Mouse (Mus musculus) embryo, embryonic 11.5 days (tissue): ENCODE data around the gene Vil1.

Experiments used
- DNase-seq: peaks from one replicate; pipeline ENCODE4 v3.0.0-alpha.2; 2012; ENCODE audit warnings: low read depth, low spot score

Vil1 gene

GRCm38 (mm10) chr1:74408589-74409504 lies at the start of gene Vil1:
Gene Vil1, plus strand, starts transcription at chr1:74409376.
- DNase-seq = no peak

DNA sequence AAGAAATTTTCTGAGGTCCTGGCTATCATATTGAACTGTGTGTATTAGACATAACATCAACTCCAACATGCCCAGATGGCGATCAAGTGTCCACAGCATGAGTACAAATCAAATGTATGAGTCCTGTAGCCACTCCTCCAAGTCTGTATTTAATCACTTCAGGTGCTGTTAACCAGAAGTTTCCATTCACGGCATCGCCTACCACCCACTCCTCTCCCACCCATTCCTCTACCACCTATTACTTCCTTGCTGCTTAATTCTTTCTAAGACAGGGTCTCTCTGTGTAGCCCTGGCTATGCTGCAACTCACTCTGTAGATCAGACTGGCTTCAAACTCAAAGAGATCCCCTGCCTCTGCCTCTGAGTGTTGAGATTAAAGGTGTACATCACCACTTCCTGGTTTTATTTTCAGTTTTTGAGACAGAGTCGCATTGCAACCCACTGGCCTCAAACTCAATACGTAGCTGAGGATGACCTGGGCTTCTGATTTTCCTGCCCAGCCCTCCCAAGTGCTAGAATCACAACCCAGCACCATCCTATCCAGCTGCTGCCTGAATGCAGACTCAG lies 49.1 kb upstream of the Vil1 start:
- no peak for DNase-seq

GRCm38 (mm10) chr1:74361812-74362211 lies 47.4 kb upstream of the Vil1 start, which contains the start of gene Catip:
Gene Catip, plus strand, starts transcription at chr1:74362108.
- DNase-seq = peak; percentile 78

DNA sequence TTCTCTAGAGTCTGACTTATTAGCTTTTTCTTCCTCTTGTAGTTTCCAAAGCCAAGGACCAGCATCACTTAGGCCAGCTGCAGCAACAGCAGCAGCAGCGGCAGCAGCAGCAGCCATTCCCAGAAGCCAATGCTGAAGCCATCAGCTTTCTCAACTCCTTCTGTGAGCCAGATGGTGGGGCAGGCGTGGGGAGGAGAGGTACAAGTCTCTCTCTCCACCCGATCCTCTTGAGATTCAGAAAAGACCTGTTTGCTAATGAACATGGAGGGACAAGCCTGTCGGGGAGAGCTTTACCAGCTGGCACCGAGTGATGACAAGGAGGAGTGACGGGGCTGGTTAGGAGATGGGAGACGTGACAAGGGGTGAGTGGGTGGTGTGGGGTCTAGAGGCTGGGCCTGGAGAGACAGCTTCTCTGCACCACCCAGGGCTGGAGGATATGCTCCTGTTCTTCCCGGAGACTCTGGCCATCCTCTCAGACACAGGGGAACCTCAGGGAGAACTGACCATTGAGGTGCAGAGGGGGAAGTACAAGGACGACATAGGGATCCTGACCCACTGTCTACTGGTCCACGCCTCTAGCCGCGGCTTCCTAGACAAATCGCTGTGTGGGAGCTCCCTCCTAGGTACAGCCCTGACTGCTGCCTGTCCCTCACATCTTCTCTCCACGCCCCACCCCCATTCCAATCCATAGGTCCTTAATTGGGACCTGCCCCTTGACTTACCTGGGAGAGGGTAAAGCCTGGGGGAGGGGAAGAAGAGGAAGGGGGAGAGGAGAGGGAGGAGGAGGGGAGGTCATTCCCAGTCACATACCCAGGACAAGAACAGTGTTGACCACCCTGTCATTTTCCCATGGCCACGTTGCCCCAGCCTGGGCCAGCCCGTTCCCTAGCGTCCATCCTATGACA lies 46.6 kb upstream of the Vil1 start:
- DNase-seq = no peak

DNA sequence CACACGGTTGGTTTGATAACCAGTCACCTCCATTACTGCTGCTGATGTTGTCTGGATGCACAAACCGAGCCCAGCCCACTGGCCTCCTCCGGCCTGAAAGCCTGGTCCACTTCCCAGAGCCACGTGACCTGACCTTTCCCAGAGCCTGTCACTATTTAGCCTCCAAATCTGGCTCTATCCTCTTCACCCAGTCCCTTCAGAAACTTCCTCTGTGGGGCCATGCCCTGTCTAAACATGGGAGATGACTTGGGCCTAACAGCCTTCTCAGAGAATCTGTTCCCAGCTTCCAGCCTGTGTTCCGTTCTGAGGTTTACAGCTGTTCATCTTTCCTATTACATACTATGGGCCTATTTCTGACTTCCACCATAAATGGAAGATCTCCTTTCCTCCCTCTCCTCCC lies 45.7 kb upstream of the Vil1 start:
- no peak for DNase-seq

GRCm38 (mm10) chr1:74364270-74364669 lies 44.9 kb upstream of the Vil1 start:
- no peak for DNase-seq

GRCm38 (mm10) chr1:74367886-74368645 lies 41.1 kb upstream of the Vil1 start:
- DNase-seq = no peak

- DNase-seq = no peak
Measured at GRCm38 (mm10) chr1:74370040-74370439, 39.1 kb upstream of the Vil1 start.

DNA sequence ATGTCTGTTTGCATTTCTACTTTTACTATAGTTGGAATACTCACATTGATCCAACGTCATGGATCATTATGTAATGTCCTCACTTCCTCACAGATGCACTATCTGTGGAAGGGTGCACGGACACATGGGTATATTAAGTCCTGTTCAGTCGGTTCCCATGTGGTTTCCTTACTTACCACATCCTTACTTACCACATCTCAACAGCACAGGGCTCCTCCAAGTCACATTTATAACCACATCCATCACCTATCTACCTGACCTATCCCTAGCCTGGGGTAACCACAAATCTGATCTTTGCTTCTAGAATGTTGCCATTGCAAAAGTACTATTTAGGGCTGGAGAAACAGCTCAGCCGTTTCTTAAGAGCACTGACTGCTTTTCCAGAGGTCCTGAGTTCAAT lies 35.8 kb upstream of the Vil1 start:
- DNase-seq = no peak

- DNase-seq = no peak
Measured at GRCm38 (mm10) chr1:74374980-74375379, 34.2 kb upstream of the Vil1 start, which contains the start of gene Slc11a1. Gene Slc11a1, plus strand, starts transcription at chr1:74375195.

DNA sequence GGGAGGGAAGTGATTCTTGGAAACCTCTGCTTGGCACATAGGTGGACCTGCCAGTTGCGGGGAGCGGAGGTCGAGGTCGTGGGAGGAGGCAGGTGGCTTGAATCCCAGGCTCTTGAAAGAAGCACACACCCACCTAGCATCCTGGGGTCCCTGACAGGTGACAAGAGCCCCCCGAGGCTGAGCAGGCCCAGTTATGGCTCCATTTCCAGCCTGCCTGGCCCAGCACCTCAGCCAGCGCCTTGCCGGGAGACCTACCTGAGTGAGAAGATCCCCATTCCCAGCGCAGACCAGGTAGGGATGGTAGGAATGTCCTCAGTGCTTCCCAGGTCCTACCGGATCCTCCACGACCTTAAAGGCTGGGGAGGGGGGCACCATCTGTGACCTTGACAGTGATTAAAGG lies 33.6 kb upstream of the Vil1 start:
- DNase-seq = no peak

DNA sequence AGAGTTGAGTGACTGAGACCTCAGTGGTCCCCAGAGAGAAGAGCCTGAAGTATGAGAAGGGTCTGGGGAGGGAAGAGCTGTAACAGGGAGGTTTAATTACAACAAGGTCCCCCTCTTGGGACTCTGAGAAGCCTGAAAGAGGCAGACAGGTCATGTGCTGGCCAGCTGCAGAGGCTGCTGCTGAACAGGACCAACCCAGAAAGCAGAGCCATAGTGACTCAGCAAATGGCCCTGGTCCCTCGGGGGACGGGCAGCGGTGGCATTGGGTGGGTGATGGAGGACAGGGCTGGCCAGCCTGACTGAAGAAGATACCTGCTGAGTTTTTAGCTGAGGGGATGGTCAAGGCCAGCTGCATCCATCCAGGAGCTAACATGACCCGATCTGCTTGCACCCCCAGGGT lies 32.8 kb upstream of the Vil1 start:
- no peak for DNase-seq

DNA sequence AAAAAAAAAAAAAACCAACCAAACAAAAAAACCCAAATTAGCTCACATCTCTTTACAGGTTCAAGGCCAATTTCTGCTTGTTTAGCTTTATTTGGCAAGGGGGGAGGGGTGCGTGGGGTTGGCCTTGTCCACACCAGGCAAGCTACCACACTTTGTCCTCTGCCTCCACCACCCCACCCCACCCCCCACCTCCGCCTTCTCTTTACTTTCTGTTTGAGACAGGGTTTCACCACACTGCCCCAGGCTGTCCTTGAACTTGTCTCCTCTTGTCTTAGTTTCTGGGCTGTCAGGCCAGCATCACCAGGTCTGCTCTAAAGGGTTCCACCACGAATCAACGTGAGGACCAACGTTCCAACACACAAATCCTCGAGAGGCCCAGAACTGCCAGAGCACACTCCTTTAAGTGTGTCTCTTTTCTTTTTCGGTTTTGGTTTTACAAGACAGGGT lies 30.1 kb upstream of the Vil1 start:
- DNase-seq = no peak

GRCm38 (mm10) chr1:74380484-74380883 lies 28.7 kb upstream of the Vil1 start:
- no peak for DNase-seq

GRCm38 (mm10) chr1:74381588-74382021 lies 27.6 kb upstream of the Vil1 start:
- no peak for DNase-seq

DNA sequence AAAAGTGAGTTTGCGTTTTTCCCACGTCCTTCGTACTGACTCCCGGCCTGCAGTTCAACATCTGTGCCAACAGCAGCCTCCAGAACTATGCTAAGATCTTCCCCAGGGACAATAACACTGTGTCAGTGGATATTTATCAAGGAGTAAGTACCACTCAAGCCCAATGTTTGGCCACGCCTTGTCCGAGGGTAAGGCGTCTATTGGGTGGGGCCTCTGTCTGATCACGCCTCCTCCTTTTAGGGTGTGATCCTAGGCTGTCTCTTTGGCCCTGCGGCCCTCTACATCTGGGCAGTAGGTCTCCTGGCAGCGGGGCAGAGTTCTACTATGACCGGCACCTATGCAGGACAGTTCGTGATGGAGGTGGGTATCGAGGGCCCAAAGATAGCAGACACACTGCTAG lies 25.8 kb upstream of the Vil1 start:
- DNase-seq = no peak

DNA sequence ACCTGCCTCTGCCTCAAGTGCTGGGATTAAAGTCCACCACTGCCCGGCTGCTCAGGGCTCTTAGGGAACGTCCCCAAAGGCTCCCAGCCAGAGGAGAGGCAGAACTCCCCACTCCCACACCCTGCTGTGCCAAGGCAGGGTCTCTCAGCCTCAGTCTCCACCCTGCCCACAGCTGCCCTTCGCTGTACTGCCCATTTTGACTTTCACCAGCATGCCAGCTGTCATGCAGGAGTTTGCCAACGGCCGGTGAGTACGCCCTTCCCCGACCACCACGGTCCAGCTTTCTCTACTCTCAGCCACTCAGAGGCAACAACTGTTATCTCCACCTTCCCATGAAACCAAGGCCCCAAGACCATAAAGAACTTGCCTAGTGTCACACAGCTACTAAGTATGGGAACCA lies 24.7 kb upstream of the Vil1 start:
- no peak for DNase-seq

GRCm38 (mm10) chr1:74385064-74385463 lies 24.1 kb upstream of the Vil1 start:
- no peak for DNase-seq

GRCm38 (mm10) chr1:74385531-74385930 lies 23.6 kb upstream of the Vil1 start:
- DNase-seq = no peak

DNA sequence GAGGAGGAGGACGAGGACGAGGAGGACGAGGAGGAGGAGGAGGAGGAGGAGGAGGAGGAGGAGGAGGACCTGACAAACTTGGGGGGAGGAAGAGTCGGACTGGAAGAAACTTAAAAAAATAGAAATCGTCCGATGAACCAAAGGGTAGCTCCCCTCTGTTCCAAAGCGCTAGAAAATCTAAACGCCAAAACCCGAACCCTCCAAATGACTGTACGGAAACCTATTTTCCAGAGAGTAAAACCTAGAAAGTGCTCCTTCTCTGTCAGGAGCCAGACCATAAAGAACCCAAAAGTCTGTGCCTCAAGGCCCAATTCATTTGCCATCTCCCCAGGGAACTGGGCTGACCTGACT lies 22.8 kb upstream of the Vil1 start:
- no peak for DNase-seq

DNA sequence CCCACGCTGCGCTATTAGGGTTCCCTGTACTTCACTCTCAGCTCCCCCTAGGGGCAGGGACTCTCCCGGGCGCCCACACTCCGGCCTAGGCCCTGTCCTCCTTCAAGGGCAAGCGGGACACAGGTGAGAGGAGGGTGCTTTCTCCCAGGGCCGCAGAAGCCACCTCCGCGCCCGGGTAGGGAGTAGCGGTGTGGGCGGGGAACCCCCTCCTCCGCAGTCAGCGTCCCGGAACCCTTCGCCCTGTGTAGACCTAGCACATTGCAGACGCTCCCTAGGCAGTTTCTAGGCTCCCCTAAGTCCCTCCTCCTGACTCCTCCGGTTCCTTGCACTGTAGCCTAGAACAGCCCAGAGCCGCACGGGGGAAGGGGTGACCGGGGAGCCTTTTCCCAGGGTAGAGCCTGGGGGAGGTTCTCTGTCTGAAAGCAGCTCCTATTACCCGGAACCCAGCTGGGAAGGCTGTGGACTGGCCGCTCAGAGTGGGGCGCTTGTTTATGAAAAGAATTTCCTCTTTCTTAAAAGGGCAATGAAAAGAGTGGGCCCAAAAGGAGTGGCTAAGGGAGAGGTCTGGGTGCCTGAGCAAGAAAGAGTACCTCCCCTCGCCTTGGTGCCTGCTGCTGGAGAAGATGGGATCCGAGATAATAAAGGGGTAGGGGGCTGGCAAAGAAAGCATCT lies 22.3 kb upstream of the Vil1 start:
- peak; percentile 90 for DNase-seq
